Comparison of ENCODE assay signal across 13 mouse cellular contexts in the genomic region with DNA sequence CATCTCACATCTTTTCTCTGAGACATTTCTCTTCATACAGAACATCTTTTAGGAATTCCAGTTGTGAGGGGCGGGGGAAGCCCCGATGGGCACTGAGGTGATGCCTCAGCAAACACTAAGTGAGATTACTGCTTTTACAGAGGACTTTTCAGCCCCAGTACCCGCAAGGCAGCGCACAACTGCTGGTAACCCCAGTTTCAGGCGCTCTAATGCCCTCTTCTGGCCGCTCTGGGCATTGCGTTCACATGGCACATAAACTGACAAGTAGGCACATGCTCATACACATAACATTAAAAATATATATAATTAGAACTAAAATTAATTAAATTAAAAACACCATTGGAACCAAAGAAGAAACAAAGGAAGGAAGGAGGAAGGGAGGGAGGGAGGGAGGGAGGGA. TPM values are rescaled to one million over a fixed set of nuclear protein-coding genes. Genes with fewer than 3 reads are reported as not detected.
DNase-seq lines count a peak whose midpoint lies in the region; ATAC-seq and TF ChIP-seq lines count a peak whose summit lies in the region.
"Had no signal": no experiment of that assay in that cellular context is flagged by ENCODE, and none has a peak within 500 bp of the region (broad histone marks: within the 10 kb centered on the region; RNA-seq: fewer than 3 reads in every experiment).

No protein-coding gene starts in this region.

- no peak for TF ChIP-seq POLR2A in lung, adult 2 months (IDR thresholded peaks at IDR 0.05; ENCODE audit: borderline replicate concordance, extremely low read depth, low read depth, low read length)
- TF ChIP-seq POLR2A in brain, embryonic 14.5 days (IDR thresholded peaks at IDR 0.05; ENCODE audit: borderline replicate concordance, extremely low read depth, insufficient read depth, insufficient read length, poor library complexity, severe bottlenecking), result no peak
- TF ChIP-seq POLR2A in testis, adult 2 months (IDR thresholded peaks at IDR 0.05; ENCODE audit: control insufficient read depth, low read depth, low read length), result no peak

- DNase-seq in forebrain, embryonic 11.5 days (ENCODE audit: low spot score), result peak; percentile 69
- DNase-seq in lung, adult 2 months, result no peak
- DNase-seq in lung, postnatal 25 days (ENCODE audit: low spot score), result no peak
- DNase-seq in brain, embryonic 14.5 days (ENCODE audit: low read depth), result no peak
- no peak for DNase-seq in cerebellum, adult 11 months
- DNase-seq in adrenal gland, adult 2 months, result no peak

- TF ChIP-seq CTCF in lung, adult 2 months (IDR thresholded peaks at IDR 0.05; ENCODE audit: insufficient read depth, low read length), result peak; percentile 19; the same call in 1 of the 2 replicates
- TF ChIP-seq CTCF in brain, embryonic 14.5 days (IDR thresholded peaks at IDR 0.05; ENCODE audit: borderline replicate concordance, extremely low read depth, insufficient read depth, insufficient read length), result peak; percentile 51; the same call in 1 of the 2 replicates
- peak; percentile 86; the same call in 1 of the 2 replicates for TF ChIP-seq CTCF in testis, adult 2 months (IDR thresholded peaks at IDR 0.05; ENCODE audit: control insufficient read depth, insufficient read depth, insufficient replicate concordance, low read depth, low read length)

- WGBS in forebrain, embryonic 11.5 days, result 56% methylated on average over 7 of the region's 7 CpGs
- WGBS in forebrain, embryonic 15.5 days, result 53% methylated on average over 7 of the region's 7 CpGs
- 61% methylated on average over 7 of the region's 7 CpGs for WGBS in lung, adult 2 months

- H3K4me3 ChIP-seq in forebrain, embryonic 11.5 days (ENCODE audit: low read depth, low read length), result no peak overlapping the region
- no peak overlapping the region for H3K4me3 ChIP-seq in forebrain, embryonic 15.5 days
- no peak overlapping the region for H3K4me3 ChIP-seq in lung, adult 2 months (replicated peaks; ENCODE audit: extremely low read depth, low read depth, low read length)
- H3K4me3 ChIP-seq in testis, adult 2 months (ENCODE audit: control insufficient read depth, low read depth, low read length), result no peak overlapping the region
- H3K4me3 ChIP-seq: limb, embryonic 13.5 days; neural tube, embryonic 13.5 days had no signal

- no peaks in the 10 kb centered on the region for H3K36me3 ChIP-seq in forebrain, embryonic 11.5 days (ENCODE audit: control insufficient read depth, insufficient read depth, low read length)
- no peaks in the 10 kb centered on the region for H3K36me3 ChIP-seq in forebrain, embryonic 15.5 days
- no peaks in the 10 kb centered on the region for H3K36me3 ChIP-seq in testis, adult 2 months (ENCODE audit: control insufficient read depth, insufficient read depth, low read length)
- H3K36me3 ChIP-seq: G1E; limb, embryonic 13.5 days; neural tube, embryonic 13.5 days had no signal

- H3K27ac ChIP-seq in forebrain, embryonic 11.5 days (ENCODE audit: low read depth, low read length), result no peak overlapping the region
- no peak overlapping the region for H3K27ac ChIP-seq in forebrain, embryonic 15.5 days (replicated peaks)
- H3K27ac ChIP-seq in testis, adult 2 months (ENCODE audit: control insufficient read depth, insufficient read depth, low read depth, low read length), result no peak overlapping the region
- H3K27ac ChIP-seq: limb, embryonic 13.5 days; neural tube, embryonic 13.5 days had no signal

- ATAC-seq in forebrain, embryonic 11.5 days (replicated peaks; ENCODE audit: low FRiP score), result no peak
- ATAC-seq in forebrain, embryonic 15.5 days (replicated peaks), result no peak

- no peaks in the 10 kb centered on the region for H3K9me3 ChIP-seq in forebrain, embryonic 11.5 days (ENCODE audit: control insufficient read depth, low read length)
- no peaks in the 10 kb centered on the region for H3K9me3 ChIP-seq in forebrain, embryonic 15.5 days
- H3K9me3 ChIP-seq: G1E; neural tube, embryonic 13.5 days had no signal

- H3K27me3 ChIP-seq in forebrain, embryonic 11.5 days (ENCODE audit: control insufficient read depth, insufficient read depth, low read length), result no peaks in the 10 kb centered on the region
- H3K27me3 ChIP-seq in forebrain, embryonic 15.5 days, result no peaks in the 10 kb centered on the region
- H3K27me3 ChIP-seq in testis, adult 2 months (ENCODE audit: control insufficient read depth, insufficient read depth, low read length), result no peaks in the 10 kb centered on the region
- H3K27me3 ChIP-seq: limb, embryonic 13.5 days had no signal

- no peaks in the 10 kb centered on the region for H3K4me1 ChIP-seq in forebrain, embryonic 11.5 days (replicated peaks; ENCODE audit: control insufficient read depth, insufficient read depth, low read length)
- no peaks in the 10 kb centered on the region for H3K4me1 ChIP-seq in forebrain, embryonic 15.5 days
- no peaks in the 10 kb centered on the region for H3K4me1 ChIP-seq in lung, adult 2 months (ENCODE audit: control insufficient read depth, insufficient read depth, low read length)
- no peaks in the 10 kb centered on the region for H3K4me1 ChIP-seq in testis, adult 2 months (ENCODE audit: control insufficient read depth, insufficient read depth, low read length)
- H3K4me1 ChIP-seq: limb, embryonic 13.5 days; neural tube, embryonic 13.5 days had no signal

- H3K4me2 ChIP-seq in forebrain, embryonic 11.5 days (ENCODE audit: low read depth, low read length, severe bottlenecking), result no peak overlapping the region
- H3K4me2 ChIP-seq in forebrain, embryonic 15.5 days (replicated peaks), result no peak overlapping the region
- H3K4me2 ChIP-seq: heart, embryonic 11.5 days; limb, embryonic 13.5 days; neural tube, embryonic 13.5 days had no signal

- no peak overlapping the region for H3K9ac ChIP-seq in forebrain, embryonic 11.5 days (ENCODE audit: low read length)
- H3K9ac ChIP-seq in forebrain, embryonic 15.5 days (replicated peaks), result no peak overlapping the region
- H3K9ac ChIP-seq: limb, embryonic 13.5 days; neural tube, embryonic 13.5 days had no signal

RNA-seq across cellular contexts. Expression of a gene that starts 29.8 kb away (rescaled TPM):
- polyA plus RNA-seq in forebrain, embryonic 11.5 days (2014; fragmentation: Nextera tagmentation; extraction: Ambion mirVana), result 1.8 and 2.8 TPM in 2 replicates
- polyA plus RNA-seq in forebrain, embryonic 15.5 days (2015; fragmentation: Nextera tagmentation; extraction: Ambion mirVana), result 0.98 and 1.0 TPM in 2 replicates
- not detected in 2 replicates for polyA plus RNA-seq in lung, adult 2 months (2012; rRNA removed)
- 10.1 and 14.1 TPM in 2 replicates for polyA plus RNA-seq in brain, embryonic 14.5 days (2012; rRNA removed)
- not detected in 2 replicates for polyA plus RNA-seq in testis, adult 2 months (2012; rRNA removed)
- total RNA-seq in adrenal gland, adult 2 months (2021), result not detected
- not detected in 2 replicates for polyA plus RNA-seq in adrenal gland, adult 2 months (2012; rRNA removed)
- total RNA-seq: G1E had no signal
- polyA plus RNA-seq: cortical plate, adult 2 months; G1E; heart, embryonic 11.5 days had no signal

Comparison
In these comparisons a context has a peak if more than half of its experiments do, and no peak if none do; other contexts are left out.
1. CTCF ChIP-seq: peak in every context shown above with its lines; median percentile 86 in testis, adult 2 months; 51 in brain, embryonic 14.5 days; 19 in lung, adult 2 months.